Mouse (Mus musculus) neural tube, embryonic 15.5 days (tissue): Measurements from ENCODE around the gene Haus6. TPM values are rescaled to one million over a fixed set of nuclear protein-coding genes. Genes with fewer than 3 reads are reported as not detected.

ENCODE experiments used
- ATAC-seq: fragments of 200-750 bp; cut with Nextera tagmentation; 2 replicates; pipeline ENCODE4 v1.8.0; 2017; ENCODE audit warnings: mild to moderate bottlenecking, moderate TSS enrichment, moderate library complexity; ENCODE audit not compliant: low FRiP score
- H3K27ac ChIP-seq: fragments of 300-500 bp; sonication (generic); replicated peaks from 2 replicates; pipeline ENCODE4 v1.5.1; 2015; ENCODE audit warnings: mild to moderate bottlenecking, inconsistent platforms
- H3K27me3 ChIP-seq: fragments of 300-500 bp; sonication (generic); replicated peaks from 2 replicates; pipeline ENCODE4 v1.6.1; 2015; ENCODE audit warnings: inconsistent platforms
- H3K36me3 ChIP-seq: fragments of 300-500 bp; sonication (generic); 2 replicates; pipeline ENCODE4 v1.6.1; 2015; ENCODE audit warnings: inconsistent platforms
- H3K4me1 ChIP-seq: fragments of 300-500 bp; sonication (generic); 2 replicates; pipeline ENCODE4 v1.6.1; 2015; ENCODE audit warnings: inconsistent platforms
- H3K4me2 ChIP-seq: fragments of 300-500 bp; sonication (generic); 2 replicates; pipeline ENCODE4 v1.6.1; 2015; ENCODE audit warnings: inconsistent platforms, mild to moderate bottlenecking, moderate library complexity
- H3K4me3 ChIP-seq: fragments of 300-500 bp; sonication (generic); replicated peaks from 2 replicates; pipeline ENCODE4 v1.5.1; 2015; ENCODE audit warnings: mild to moderate bottlenecking, inconsistent platforms
- H3K9ac ChIP-seq: fragments of 300-500 bp; sonication (generic); replicated peaks from 2 replicates; pipeline ENCODE4 v1.6.1; 2015; ENCODE audit warnings: mild to moderate bottlenecking, inconsistent platforms
- H3K9me3 ChIP-seq: fragments of 300-500 bp; sonication (generic); replicated peaks from 2 replicates; pipeline ENCODE4 v1.6.1; 2016; ENCODE audit warnings: inconsistent platforms
- WGBS: fragments of 180-500 bp; shearing (Covaris S2); methylation state at CpG from one replicate; pipeline ENCODE4 v1.1.7; 2015; ENCODE audit warnings: mixed read lengths; 5-methylcytosine and 5-hydroxymethylcytosine counted together
- polyA plus RNA-seq: library from polyadenylated mRNA; unstranded; fragments of >200 nt; fragmentation: Nextera tagmentation; extraction: Ambion mirVana; gene quantifications from 2 replicates; pipeline ENCODE4 v1.2.1, GENCODE M21; 2015

Haus6 gene
- polyA plus RNA-seq, 1 experiment from 2014 or later, result 5.9 TPM

DNA sequence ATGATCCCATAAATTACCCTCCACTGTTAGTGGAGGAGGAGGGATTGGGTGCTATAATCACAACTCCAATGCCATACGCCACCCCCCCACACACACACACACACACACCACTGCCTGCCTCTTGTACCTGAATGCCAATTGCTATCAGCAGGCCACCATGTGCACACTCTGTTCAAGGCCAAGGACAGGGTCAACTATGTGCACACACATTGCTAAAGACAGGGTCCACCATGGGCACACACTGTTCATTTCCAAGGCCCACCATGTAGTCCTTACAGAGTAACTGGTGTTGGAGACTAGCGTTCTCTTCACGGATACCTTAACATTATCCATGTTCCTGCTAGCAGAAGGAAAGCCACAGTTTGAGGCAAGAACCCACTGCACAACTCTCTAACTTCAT lies 50.8 kb downstream of the Haus6 start:
- Histone ChIP-seq H3K36me3 (no peaks in the 10 kb centered on the region), H3K4me1 (no peaks in the 10 kb centered on the region), H3K9me3 (no peaks in the 10 kb centered on the region), H3K27me3 (no peaks in the 10 kb centered on the region), H3K4me2 (no peak overlapping the region), H3K27ac (no peak overlapping the region), H3K9ac (no peak overlapping the region), H3K4me3 (no peak overlapping the region)
- 88% methylated on average over 3 of the region's 3 CpGs for WGBS
- no peak for ATAC-seq

DNA sequence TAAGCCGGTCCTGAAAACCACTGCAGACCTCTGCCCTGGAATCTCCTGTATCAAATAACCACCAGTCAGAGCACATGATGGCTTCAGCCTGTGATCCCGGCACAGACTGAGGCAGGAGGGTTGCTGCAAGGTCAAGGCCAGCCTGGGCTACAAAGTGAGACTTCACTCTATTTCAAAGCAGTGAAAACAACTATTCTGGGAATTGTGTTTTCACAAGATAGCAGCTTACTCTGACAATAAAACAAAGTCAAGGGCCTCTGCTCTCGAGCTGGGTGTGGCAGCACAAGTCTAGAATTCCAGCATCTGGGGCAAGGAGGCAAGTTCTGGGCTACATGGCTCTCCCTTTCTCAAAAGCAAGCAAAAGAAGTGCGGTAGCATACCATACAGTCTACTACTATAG lies 52.8 kb downstream of the Haus6 start:
- Histone ChIP-seq H3K4me2 (no peak overlapping the region), H3K27me3 (no peaks in the 10 kb centered on the region), H3K9me3 (no peaks in the 10 kb centered on the region), H3K4me1 (no peaks in the 10 kb centered on the region), H3K9ac (no peak overlapping the region), H3K27ac (no peak overlapping the region), H3K4me3 (no peak overlapping the region), H3K36me3 (no peaks in the 10 kb centered on the region)
- 84% methylated on average over 4 of the region's 4 CpGs for WGBS
- no peak for ATAC-seq

DNA sequence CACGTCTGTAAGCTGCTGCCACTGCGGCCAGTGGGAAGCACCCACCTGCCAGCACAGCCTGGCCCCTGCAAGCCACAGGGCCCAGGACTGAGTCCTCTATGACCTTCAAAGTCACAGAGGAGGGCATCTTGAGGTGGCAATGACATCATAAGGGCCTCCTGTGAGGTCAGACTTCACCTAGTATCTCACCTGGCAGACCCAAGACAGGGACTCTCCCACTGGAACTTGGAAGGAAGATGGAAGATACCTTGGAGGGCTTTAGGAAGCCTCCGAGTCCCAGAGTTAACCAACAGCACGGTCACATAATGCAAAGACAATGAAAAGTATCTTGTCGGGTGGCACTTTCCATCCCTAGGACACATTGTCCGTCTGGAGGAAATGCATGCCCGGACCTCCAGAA lies 53.6 kb downstream of the Haus6 start, which contains the start of gene Saxo1:
TSS of gene Saxo1 (minus strand) at position 101 of the 400 bp plus-strand sequence.
- WGBS, result 93% methylated on average over 7 of the region's 7 CpGs

DNA sequence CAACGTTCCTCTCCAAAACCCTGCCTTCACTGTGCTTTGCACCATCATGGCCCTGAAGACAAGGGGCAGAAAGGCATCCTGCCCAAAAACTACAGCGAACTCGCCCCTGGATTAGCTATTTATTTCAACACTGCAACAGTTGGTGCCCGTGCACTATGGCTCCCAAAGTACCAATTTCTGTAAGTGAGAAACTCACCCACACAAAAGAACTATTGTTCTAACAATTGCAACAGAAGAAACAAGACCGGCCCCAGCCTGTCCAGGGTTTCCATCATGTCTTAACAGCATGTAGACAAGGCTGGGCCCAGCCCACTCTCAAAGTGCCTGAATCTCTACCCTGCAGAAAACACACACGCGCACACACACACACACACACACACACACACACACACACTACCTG lies 54.5 kb downstream of the Haus6 start:
- Histone ChIP-seq H3K27me3 (no peaks in the 10 kb centered on the region), H3K9me3 (no peaks in the 10 kb centered on the region), H3K4me1 (no peaks in the 10 kb centered on the region), H3K4me2 (no peak overlapping the region), H3K36me3 (no peaks in the 10 kb centered on the region), H3K27ac (no peak overlapping the region), H3K4me3 (no peak overlapping the region), H3K9ac (no peak overlapping the region)
- no peak for ATAC-seq
- 65% methylated on average over 7 of the region's 7 CpGs for WGBS

More for the DNA sequence above, 53.6 kb downstream of the Haus6 start, which contains the start of gene Saxo1:
- no peak within 1 kb of the TSS for H3K9ac ChIP-seq
- H3K4me3 ChIP-seq, result no peak within 1 kb of the TSS
- no peak within 1 kb of the TSS for H3K4me2 ChIP-seq
- H3K4me1 ChIP-seq, result no peaks in the 10 kb centered on the region
- H3K9me3 ChIP-seq, result no peaks in the 10 kb centered on the region
- no peaks in the 10 kb centered on the region for H3K36me3 ChIP-seq
- no peak within 1 kb of the TSS for H3K27ac ChIP-seq
- ATAC-seq, result no peak
- H3K27me3 ChIP-seq, result no peaks in the 10 kb centered on the region

DNA sequence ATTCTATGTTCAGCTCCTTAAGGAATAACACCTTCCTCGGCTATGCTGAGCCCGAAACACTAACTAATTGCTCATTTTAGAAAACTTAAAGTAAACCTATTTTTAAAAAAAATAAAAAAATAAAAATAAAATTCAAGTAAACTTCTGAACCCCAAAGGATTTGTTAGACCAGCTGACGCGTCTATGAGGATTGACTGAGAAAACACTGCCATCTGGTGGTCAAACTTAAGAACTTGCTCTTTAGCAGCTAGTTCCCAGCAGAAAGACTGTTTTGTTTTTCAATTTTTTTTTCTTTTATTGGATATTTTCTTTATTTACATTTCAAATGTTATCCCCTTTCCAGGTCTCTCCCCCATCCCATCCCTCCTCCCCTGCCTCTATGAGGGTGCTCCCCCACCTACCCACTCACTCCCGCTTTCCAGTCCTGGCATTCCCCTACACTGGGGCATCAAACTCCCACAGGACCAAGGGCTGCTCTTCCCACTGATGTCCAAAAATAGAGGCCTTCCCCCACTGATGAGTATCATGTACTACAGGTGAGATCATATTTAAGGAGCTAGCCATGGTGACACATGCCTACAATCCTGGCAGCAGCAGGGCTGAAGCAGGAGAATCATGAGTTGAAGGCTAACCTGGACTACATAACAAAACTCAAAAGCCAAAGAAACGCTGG lies 56.7 kb downstream of the Haus6 start:
- no peak overlapping the region for H3K4me2 ChIP-seq
- no peaks in the 10 kb centered on the region for H3K36me3 ChIP-seq
- no peak overlapping the region for H3K9ac ChIP-seq
- WGBS, result 26% methylated on average over 6 of the region's 6 CpGs
- H3K27ac ChIP-seq, result no peak overlapping the region
- H3K9me3 ChIP-seq, result no peaks in the 10 kb centered on the region
- no peaks in the 10 kb centered on the region for H3K4me1 ChIP-seq
- H3K27me3 ChIP-seq, result no peaks in the 10 kb centered on the region
- ATAC-seq, result 0 out of 2 replicates have a peak, but pooled peaks have one; percentile 41
- no peak overlapping the region for H3K4me3 ChIP-seq

DNA sequence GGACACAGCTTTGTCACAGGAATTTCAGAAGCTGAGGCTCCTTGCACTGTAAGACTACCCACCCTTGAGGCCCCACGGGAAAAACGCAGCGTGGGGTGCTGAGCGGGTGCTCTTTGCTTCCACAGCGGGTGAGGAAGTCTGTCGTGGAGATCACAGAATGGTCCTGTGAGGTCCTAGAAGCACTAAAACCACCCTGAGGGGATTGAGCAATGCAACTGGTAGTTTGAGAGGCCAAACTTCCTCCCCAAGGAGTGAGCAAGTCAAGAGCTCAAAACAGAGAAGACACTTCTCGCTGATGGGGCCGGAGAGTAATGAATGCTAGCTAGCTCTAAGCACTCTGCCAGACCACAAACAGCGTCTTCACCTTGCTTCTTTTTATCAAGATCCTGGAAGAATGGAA lies 63.5 kb downstream of the Haus6 start:
- no peaks in the 10 kb centered on the region for H3K9me3 ChIP-seq
- H3K4me3 ChIP-seq, result no peak overlapping the region
- no peak overlapping the region for H3K27ac ChIP-seq
- H3K27me3 ChIP-seq, result no peaks in the 10 kb centered on the region
- H3K4me1 ChIP-seq, result peaks cover 15% of the 10 kb centered on the region
- no peak overlapping the region for H3K9ac ChIP-seq
- ATAC-seq, result no peak
- no peak overlapping the region for H3K4me2 ChIP-seq
- no peaks in the 10 kb centered on the region for H3K36me3 ChIP-seq
- 92% methylated on average over 9 of the region's 9 CpGs for WGBS

DNA sequence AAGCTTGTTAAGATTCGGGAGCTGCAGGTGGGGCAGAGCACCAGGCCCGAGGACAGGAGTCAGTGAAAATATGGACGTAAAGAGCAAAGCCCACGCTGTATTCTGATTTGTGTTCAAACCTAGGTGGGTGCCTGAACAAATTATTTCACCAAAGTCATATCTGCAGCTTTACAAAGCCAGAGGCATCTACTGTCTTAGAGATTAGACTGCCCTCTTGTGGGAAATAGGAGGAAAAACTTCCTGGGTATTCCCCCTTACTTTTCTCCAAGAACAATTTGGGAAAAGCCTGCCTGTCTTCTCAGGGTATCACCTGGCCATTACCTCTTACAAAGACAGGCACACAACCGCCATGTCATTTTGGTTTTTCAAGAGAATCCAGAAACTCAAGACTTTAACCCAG lies 66.2 kb downstream of the Haus6 start:
- Histone ChIP-seq H3K9me3 (no peaks in the 10 kb centered on the region), H3K4me1 (peaks cover 18% of the 10 kb centered on the region), H3K4me2 (no peak overlapping the region), H3K36me3 (no peaks in the 10 kb centered on the region), H3K27me3 (no peaks in the 10 kb centered on the region), H3K27ac (0 out of 2 replicates have a peak overlapping the region, but pooled peaks have one; percentile 37), H3K4me3 (no peak overlapping the region), H3K9ac (no peak overlapping the region)
- 57% methylated on average over 5 of the region's 5 CpGs for WGBS
- no peak; the same call in 1 of the 2 replicates for ATAC-seq

DNA sequence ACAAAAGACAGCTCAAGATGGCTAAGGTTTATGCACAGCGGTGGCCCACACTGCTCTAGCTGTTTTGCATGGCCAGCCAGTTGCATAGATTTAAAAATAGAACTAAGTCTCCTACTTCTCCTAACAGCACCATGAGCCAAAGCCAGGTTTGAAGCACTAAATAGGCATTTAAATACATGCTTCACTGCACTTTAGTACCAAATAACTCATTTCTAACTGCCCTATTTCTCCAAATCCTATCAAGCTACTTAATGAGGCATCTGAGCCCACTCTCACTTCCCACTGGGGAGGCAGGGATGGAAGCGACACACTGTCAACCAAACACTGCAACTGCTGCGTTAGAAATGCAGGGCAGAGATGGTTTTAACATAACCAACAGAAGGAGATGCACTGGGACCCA lies 67.9 kb downstream of the Haus6 start:
- Histone ChIP-seq H3K36me3 (no peaks in the 10 kb centered on the region), H3K4me3 (no peak overlapping the region), H3K9ac (no peak overlapping the region), H3K4me1 (peaks cover 18% of the 10 kb centered on the region), H3K27me3 (no peaks in the 10 kb centered on the region), H3K9me3 (no peaks in the 10 kb centered on the region), H3K4me2 (no peak overlapping the region), H3K27ac (peak overlapping the region; percentile 54; the same call in 1 of the 2 replicates)
- no peak for ATAC-seq
- 26% methylated on average over 3 of the region's 3 CpGs for WGBS

DNA sequence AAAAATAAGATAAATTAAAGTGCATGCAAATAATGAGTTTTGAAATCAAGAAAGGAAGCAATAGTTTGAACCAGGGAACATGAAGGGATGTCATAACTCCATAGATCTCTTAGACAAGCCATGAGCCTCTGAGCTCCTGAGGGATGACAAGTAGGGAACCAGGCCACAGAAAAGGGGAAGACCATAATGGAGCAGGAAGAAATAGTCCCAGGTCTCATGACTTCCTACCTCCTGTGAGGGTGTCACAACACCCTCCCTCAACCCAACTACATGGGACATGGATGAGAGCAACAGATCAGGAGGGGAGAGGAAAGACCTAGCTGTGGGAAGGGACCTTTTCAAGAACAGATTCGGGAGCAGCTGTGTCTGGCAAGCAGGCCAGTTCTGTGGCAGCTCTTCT lies 70.3 kb downstream of the Haus6 start:
- Histone ChIP-seq H3K36me3 (no peaks in the 10 kb centered on the region), H3K9ac (no peak overlapping the region)
- no peak for ATAC-seq

DNA sequence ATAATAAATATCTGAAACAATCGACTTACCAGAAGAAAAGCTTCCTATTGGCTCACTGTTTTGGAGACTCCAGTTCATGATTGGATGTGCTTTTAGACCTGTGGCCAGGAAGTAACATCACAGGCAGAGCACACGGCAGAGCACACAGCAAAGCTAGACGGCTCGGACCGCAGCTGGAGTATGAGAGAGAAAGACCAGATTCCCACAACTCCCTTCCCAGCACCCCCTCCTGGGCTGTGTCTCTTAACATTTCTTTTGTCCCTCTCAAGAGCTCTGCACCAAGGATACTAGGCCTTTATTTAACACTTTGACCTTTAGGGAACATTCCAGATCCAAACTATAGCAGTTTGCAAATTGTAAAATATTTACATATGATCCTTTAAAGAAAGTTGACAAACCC lies 72.9 kb downstream of the Haus6 start:
- no peak overlapping the region for H3K4me3 ChIP-seq
- H3K4me1 ChIP-seq, result peaks cover 8% of the 10 kb centered on the region
- H3K4me2 ChIP-seq, result no peak overlapping the region
- no peak overlapping the region for H3K27ac ChIP-seq
- ATAC-seq, result no peak
- H3K27me3 ChIP-seq, result no peaks in the 10 kb centered on the region
- no peaks in the 10 kb centered on the region for H3K36me3 ChIP-seq
- H3K9me3 ChIP-seq, result no peaks in the 10 kb centered on the region
- H3K9ac ChIP-seq, result no peak overlapping the region
- WGBS, result 89% methylated on average over 5 of the region's 5 CpGs

More for the DNA sequence above, 70.3 kb downstream of the Haus6 start:
- Histone ChIP-seq H3K27me3 (no peaks in the 10 kb centered on the region), H3K9me3 (no peaks in the 10 kb centered on the region), H3K4me2 (no peak overlapping the region), H3K4me3 (no peak overlapping the region), H3K4me1 (peaks cover 18% of the 10 kb centered on the region), H3K27ac (no peak overlapping the region)
- WGBS, result 77% methylated on average over 1 of the region's 1 CpGs

DNA sequence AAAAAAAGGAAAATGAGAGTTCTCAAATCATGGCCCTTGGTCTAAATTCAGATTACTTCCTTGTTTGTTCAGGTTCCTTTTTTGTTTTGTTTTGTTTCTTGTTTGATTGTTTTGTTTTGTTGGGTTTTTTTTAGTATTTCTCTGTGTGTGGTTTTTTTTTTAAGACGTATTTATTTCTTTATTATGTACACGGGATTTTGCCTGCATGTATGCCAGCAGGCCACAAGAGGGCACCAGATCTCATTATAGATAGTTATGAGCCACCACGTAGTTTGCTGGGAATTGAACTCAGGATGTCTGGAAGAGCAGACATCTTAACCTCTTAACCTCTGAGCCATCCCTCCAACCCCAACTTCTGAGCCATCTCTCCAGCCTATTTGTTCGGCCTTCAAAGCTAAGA lies 73.9 kb downstream of the Haus6 start:
- 50% methylated on average over 4 of the region's 4 CpGs for WGBS
- H3K27ac ChIP-seq, result no peak overlapping the region
- H3K9ac ChIP-seq, result no peak overlapping the region
- H3K4me1 ChIP-seq, result no peaks in the 10 kb centered on the region
- H3K4me3 ChIP-seq, result no peak overlapping the region
- ATAC-seq, result no peak
- H3K27me3 ChIP-seq, result no peaks in the 10 kb centered on the region
- no peaks in the 10 kb centered on the region for H3K9me3 ChIP-seq
- no peaks in the 10 kb centered on the region for H3K36me3 ChIP-seq
- no peak overlapping the region for H3K4me2 ChIP-seq

DNA sequence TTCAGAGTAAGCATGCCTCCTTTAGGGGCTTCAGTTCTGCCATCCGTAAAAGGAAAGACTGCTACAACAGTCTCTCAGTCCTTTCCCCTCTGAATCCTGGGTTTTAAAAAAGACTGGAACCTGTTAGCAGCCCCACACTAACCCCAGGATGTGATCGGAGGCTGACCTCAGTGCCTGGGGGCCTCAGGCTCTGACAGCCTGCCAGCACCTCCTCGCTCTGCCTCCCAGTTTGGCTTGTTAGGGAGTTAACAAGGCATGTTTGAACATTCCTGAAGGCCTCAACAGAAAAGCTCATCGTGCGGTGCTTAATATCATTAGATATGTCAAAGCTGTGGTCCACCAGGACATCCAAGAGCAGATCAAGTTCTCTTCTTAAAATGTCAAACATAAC lies 77.8 kb downstream of the Haus6 start:
- ATAC-seq, result no peak
- Histone ChIP-seq H3K27ac (no peak overlapping the region), H3K9ac (no peak overlapping the region), H3K27me3 (no peaks in the 10 kb centered on the region), H3K36me3 (no peaks in the 10 kb centered on the region), H3K4me2 (no peak overlapping the region), H3K9me3 (no peaks in the 10 kb centered on the region), H3K4me1 (no peaks in the 10 kb centered on the region), H3K4me3 (no peak overlapping the region)
- 74% methylated on average over 5 of the region's 5 CpGs for WGBS
